Mouse (Mus musculus) cerebellum, adult 2 months (tissue): ENCODE results near the gene Sult2b1.

ENCODE experiments used
- CTCF ChIP-seq: fragments of 200-500 bp; IDR thresholded peaks from 2 replicates; pipeline ENCODE4 v1.5.1; 2011; ENCODE audit warnings: low read depth, mild to moderate bottlenecking, control low read depth, low read length, moderate library complexity, borderline replicate concordance; ENCODE audit not compliant: insufficient read depth
- POLR2A ChIP-seq: fragments of 200-500 bp; IDR thresholded peaks from 2 replicates; pipeline ENCODE4 v1.6.1; 2011; ENCODE audit warnings: low read length, control low read depth, borderline replicate concordance; ENCODE audit not compliant: insufficient read depth

GRCm38 (mm10) chr7:45739820-45740219 is 44.6 kb downstream of the Sult2b1 start:
- TF ChIP-seq CTCF (no peak), POLR2A (no peak)
